Comparison of ENCODE assay signal across 26 mouse cellular contexts in genomic region chr12:111499617-111500016, GRCm38 (mm10). TPM values are rescaled to one million over a fixed set of nuclear protein-coding genes. Genes with fewer than 3 reads are reported as not detected.
DNase-seq lines count a peak whose midpoint lies in the region; ATAC-seq and TF ChIP-seq lines count a peak whose summit lies in the region.
"Had no signal": no experiment of that assay in that cellular context is flagged by ENCODE, and none has a peak within 500 bp of the region (broad histone marks: within the 10 kb centered on the region; RNA-seq: fewer than 3 reads in every experiment).

No protein-coding gene starts in this region.

- peak; percentile 38 for TF ChIP-seq CTCF in layer of hippocampus, adult 2 months (conservative IDR thresholded peaks at IDR 0.05)
- TF ChIP-seq CTCF in testis, adult 2 months (IDR thresholded peaks at IDR 0.05; ENCODE audit: control insufficient read depth, insufficient read depth, insufficient replicate concordance, low read depth, low read length) = no peak

- no peak for DNase-seq in layer of hippocampus, adult 2 months (ENCODE audit: low spot score in 2 of 2)
- DNase-seq in layer of hippocampus, adult 8-10 months (ENCODE audit: low spot score in 2 of 2) = no peak
- no peak for DNase-seq in testis, postnatal 10 days (ENCODE audit: low spot score)
- DNase-seq in lung, postnatal 10 days = no peak
- DNase-seq: adrenal gland, postnatal 10 days; cerebellum, adult 11-12 months; cerebellum, postnatal 14 days; embryo, embryonic 11 days; gastrocnemius, postnatal 14 days; heart, postnatal 10 days; kidney, adult 18-20 months; layer of hippocampus, postnatal 36 days; lung, adult 2 months; lung, postnatal 36 days; right cerebral cortex, postnatal 4 days; thymus, postnatal 36 days had no signal

- ATAC-seq in hindbrain, embryonic 15.5 days (ENCODE audit: low FRiP score, low read depth) = peak; percentile 73; the same call in 1 of the 2 replicates
- ATAC-seq in heart, embryonic 12.5 days (ENCODE audit: insufficient number of reproducible peaks, low FRiP score) = no peak
- ATAC-seq: activated CD4-positive, CD25-positive, alpha-beta regulatory T cell, adult 4 months; liver, embryonic 12.5 days; Patski had no signal

- peak overlapping the region; percentile 78 for H3K27ac ChIP-seq in layer of hippocampus, adult 2 months
- H3K27ac ChIP-seq in testis, adult 2 months (ENCODE audit: control insufficient read depth, insufficient read depth, low read depth, low read length) = no peak overlapping the region
- H3K27ac ChIP-seq in hindbrain, embryonic 15.5 days (replicated peaks) = peak overlapping the region; percentile 77; the same call in 1 of the 2 replicates
- H3K27ac ChIP-seq in heart, embryonic 12.5 days (ENCODE audit: poor library complexity, severe bottlenecking) = no peak overlapping the region
- H3K27ac ChIP-seq: kidney, postnatal 0 days; limb, embryonic 10.5 days; liver, embryonic 12.5 days had no signal

- no peaks in the 10 kb centered on the region; the same call in 1 of the 2 replicates for H3K9me3 ChIP-seq in hindbrain, embryonic 15.5 days
- peaks cover 5% of the 10 kb centered on the region; the same call in 1 of the 2 replicates for H3K9me3 ChIP-seq in heart, embryonic 12.5 days (replicated peaks)
- H3K9me3 ChIP-seq: limb, embryonic 10.5 days; liver, embryonic 12.5 days had no signal

- no peak overlapping the region for H3K9ac ChIP-seq in hindbrain, embryonic 15.5 days
- no peak overlapping the region for H3K9ac ChIP-seq in heart, embryonic 12.5 days
- H3K9ac ChIP-seq: liver, embryonic 12.5 days had no signal

- H3K36me3 ChIP-seq in testis, adult 2 months (ENCODE audit: control insufficient read depth, insufficient read depth, low read length) = no peaks in the 10 kb centered on the region
- H3K36me3 ChIP-seq in hindbrain, embryonic 15.5 days = no peaks in the 10 kb centered on the region
- H3K36me3 ChIP-seq in heart, embryonic 12.5 days = no peaks in the 10 kb centered on the region
- H3K36me3 ChIP-seq: limb, embryonic 10.5 days; liver, embryonic 12.5 days had no signal

- WGBS in hindbrain, embryonic 15.5 days = 41% methylated on average over 5 of the region's 5 CpGs
- 65% methylated on average over 5 of the region's 5 CpGs for WGBS in heart, embryonic 12.5 days

- H3K27me3 ChIP-seq in testis, adult 2 months (ENCODE audit: control insufficient read depth, insufficient read depth, low read length) = no peaks in the 10 kb centered on the region
- no peaks in the 10 kb centered on the region for H3K27me3 ChIP-seq in hindbrain, embryonic 15.5 days
- peaks cover 21% of the 10 kb centered on the region for H3K27me3 ChIP-seq in heart, embryonic 12.5 days (replicated peaks)
- H3K27me3 ChIP-seq: Patski had no signal

- H3K4me2 ChIP-seq in hindbrain, embryonic 15.5 days = no peak overlapping the region
- H3K4me2 ChIP-seq in heart, embryonic 12.5 days = no peak overlapping the region
- H3K4me2 ChIP-seq: liver, embryonic 12.5 days had no signal

- H3K4me1 ChIP-seq in testis, adult 2 months (ENCODE audit: control insufficient read depth, insufficient read depth, low read length) = peaks cover 12% of the 10 kb centered on the region
- peaks cover 15% of the 10 kb centered on the region for H3K4me1 ChIP-seq in hindbrain, embryonic 15.5 days (replicated peaks)
- no peaks in the 10 kb centered on the region for H3K4me1 ChIP-seq in heart, embryonic 12.5 days (replicated peaks)
- H3K4me1 ChIP-seq: liver, embryonic 12.5 days had no signal

- TF ChIP-seq POLR2A in testis, adult 2 months (IDR thresholded peaks at IDR 0.05; ENCODE audit: control insufficient read depth, low read depth, low read length) = no peak

- H3K4me3 ChIP-seq in layer of hippocampus, adult 2 months = no peak overlapping the region
- H3K4me3 ChIP-seq in testis, adult 2 months (ENCODE audit: control insufficient read depth, low read depth, low read length) = peak overlapping the region; percentile 11; the same call in 1 of the 2 replicates
- no peak overlapping the region for H3K4me3 ChIP-seq in hindbrain, embryonic 15.5 days
- no peak overlapping the region for H3K4me3 ChIP-seq in heart, embryonic 12.5 days
- H3K4me3 ChIP-seq: limb, embryonic 10.5 days; liver, embryonic 12.5 days; myocyte had no signal

RNA-seq across cellular contexts. Expression of gene Gm266, which starts 14.0 kb away (rescaled TPM):
- 1 to 10 TPM; 5.2 to 6.1 TPM for total RNA-seq in layer of hippocampus, adult 2 months (2021)
- 1 to 10 TPM; 3.6 to 6.6 (median 4.6) TPM for total RNA-seq in layer of hippocampus, adult 8-10 months (2022)
- polyA plus RNA-seq in testis, adult 2 months (2012; rRNA removed) = 1.7 and 1.8 TPM in 2 replicates
- polyA plus RNA-seq in hindbrain, embryonic 15.5 days (2015; fragmentation: Nextera tagmentation; extraction: Ambion mirVana) = 3.1 and 3.4 TPM in 2 replicates
- 2.1 and 2.4 TPM in 2 replicates for polyA plus RNA-seq in heart, embryonic 12.5 days (2016; fragmentation: Nextera tagmentation; extraction: Ambion mirVana)
- total RNA-seq: megakaryocyte-erythroid progenitor cell, adult 5-6 weeks had no signal
- polyA plus RNA-seq: activated CD4-positive, CD25-positive, alpha-beta regulatory T cell, adult 4 months had no signal

RNA-seq across cellular contexts. Expression of gene Eif5, which starts 38.2 kb away (rescaled TPM):
- 100 to 1,000 TPM; 253 to 260 TPM for total RNA-seq in layer of hippocampus, adult 2 months (2021)
- total RNA-seq in layer of hippocampus, adult 8-10 months (2022) = 100 to 1,000 TPM; 235 to 288 (median 259) TPM
- 280 and 283 TPM in 2 replicates for polyA plus RNA-seq in testis, adult 2 months (2012; rRNA removed)
- 490 and 510 TPM in 2 replicates for polyA plus RNA-seq in hindbrain, embryonic 15.5 days (2015; fragmentation: Nextera tagmentation; extraction: Ambion mirVana)
- polyA plus RNA-seq in heart, embryonic 12.5 days (2016; fragmentation: Nextera tagmentation; extraction: Ambion mirVana) = 510 TPM in 2 replicates

RNA-seq across cellular contexts. Expression of gene Tnfaip2, which starts 57.3 kb away (rescaled TPM):
- total RNA-seq in layer of hippocampus, adult 2 months (2021) = under 1 TPM; 0.59 to 0.76 TPM
- 1 to 10 TPM in 3 of 4 experiments, under 1 TPM in 1; 0.85 to 1.8 (median 1.4) TPM for total RNA-seq in layer of hippocampus, adult 8-10 months (2022)
- polyA plus RNA-seq in testis, adult 2 months (2012; rRNA removed) = 77.2 and 89.7 TPM in 2 replicates
- 0.49 and 1.6 TPM in 2 replicates for polyA plus RNA-seq in hindbrain, embryonic 15.5 days (2015; fragmentation: Nextera tagmentation; extraction: Ambion mirVana)
- polyA plus RNA-seq in heart, embryonic 12.5 days (2016; fragmentation: Nextera tagmentation; extraction: Ambion mirVana) = 7.4 and 12.0 TPM in 2 replicates
- polyA plus RNA-seq: activated CD4-positive, CD25-positive, alpha-beta regulatory T cell, adult 4 months had no signal

Comparison
In these comparisons a context has a peak if more than half of its experiments do, and no peak if none do; other contexts are left out.
1. H3K27ac ChIP-seq: peak in layer of hippocampus, adult 2 months (single experiment) and hindbrain, embryonic 15.5 days (single experiment); none in testis, adult 2 months (single experiment) and heart, embryonic 12.5 days (single experiment).